Mouse (Mus musculus) small intestine, adult 2 months (tissue): Measurements from ENCODE around the gene Fam214b. TPM values are rescaled to one million over a fixed set of nuclear protein-coding genes. Genes with fewer than 3 reads are reported as not detected.

Experiments used
- H3K27ac ChIP-seq: fragments of 200-500 bp; 2 replicates; pipeline ENCODE4 v1.5.1; 2012; ENCODE audit warnings: low read depth, low read length, control low read depth, inconsistent platforms; ENCODE audit not compliant: insufficient read depth
- H3K27me3 ChIP-seq: fragments of 200-500 bp; 2 replicates; pipeline ENCODE4 v1.6.1; 2012; ENCODE audit warnings: mild to moderate bottlenecking, moderate library complexity, low read length, inconsistent platforms; ENCODE audit not compliant: control insufficient read depth, insufficient read depth
- H3K36me3 ChIP-seq: fragments of 200-500 bp; 2 replicates; pipeline ENCODE4 v1.6.1; 2012; ENCODE audit warnings: mild to moderate bottlenecking, low read length, control low read depth, inconsistent platforms; ENCODE audit not compliant: control insufficient read depth, insufficient read depth
- H3K4me1 ChIP-seq: fragments of 200-500 bp; 2 replicates; pipeline ENCODE4 v1.6.1; 2012; ENCODE audit warnings: low read length, inconsistent platforms, mixed read lengths; ENCODE audit not compliant: control insufficient read depth, insufficient read depth, insufficient read length
- H3K4me3 ChIP-seq: fragments of 200-500 bp; 2 replicates; pipeline ENCODE4 v1.5.1; 2012; ENCODE audit warnings: low read depth, mild to moderate bottlenecking, control low read depth, inconsistent platforms, low read length, moderate library complexity
- CTCF ChIP-seq: fragments of 200-500 bp; IDR thresholded peaks from 2 replicates; pipeline ENCODE4 v1.5.1; 2012; ENCODE audit warnings: low read depth, mild to moderate bottlenecking, control low read depth, inconsistent platforms, low read length, moderate library complexity, mixed read lengths; ENCODE audit not compliant: insufficient replicate concordance, insufficient read length; ENCODE audit errors: extremely low read depth
- POLR2A ChIP-seq: fragments of 200-500 bp; IDR thresholded peaks from 2 replicates; pipeline ENCODE4 v1.6.1; 2012; ENCODE audit warnings: low read depth, mild to moderate bottlenecking, control low read depth, inconsistent platforms, low read length, moderate library complexity
- WGBS: fragments of 180-500 bp; shearing (Covaris S2); methylation state at CpG from one replicate; pipeline ENCODE4 v1.1.7; 2018; 5-methylcytosine and 5-hydroxymethylcytosine counted together
- polyA plus RNA-seq: library from polyadenylated mRNA; depleted of rRNA; stranded (reverse); fragments of >200 nt; gene quantifications from 2 replicates; pipeline ENCODE4 v1.2.3, GENCODE M21; 2012

Fam214b gene
- polyA plus RNA-seq, 1 experiment: 70.5 TPM

GRCm38 (mm10) chr4:43045285-43045658 lies 748 bp downstream of the Fam214b start:
- H3K27me3 ChIP-seq: no peaks in the 10 kb centered on the region
- H3K4me3 ChIP-seq: peak overlapping the region; percentile 99
- peaks cover 19% of the 10 kb centered on the region; the same call in 1 of the 2 replicates for H3K4me1 ChIP-seq
- TF ChIP-seq CTCF: no peak
- TF ChIP-seq POLR2A: no peak
- no peaks in the 10 kb centered on the region for H3K36me3 ChIP-seq
- 3% methylated on average over 13 of the region's 13 CpGs for WGBS
- peak overlapping the region; percentile 58 for H3K27ac ChIP-seq

DNA sequence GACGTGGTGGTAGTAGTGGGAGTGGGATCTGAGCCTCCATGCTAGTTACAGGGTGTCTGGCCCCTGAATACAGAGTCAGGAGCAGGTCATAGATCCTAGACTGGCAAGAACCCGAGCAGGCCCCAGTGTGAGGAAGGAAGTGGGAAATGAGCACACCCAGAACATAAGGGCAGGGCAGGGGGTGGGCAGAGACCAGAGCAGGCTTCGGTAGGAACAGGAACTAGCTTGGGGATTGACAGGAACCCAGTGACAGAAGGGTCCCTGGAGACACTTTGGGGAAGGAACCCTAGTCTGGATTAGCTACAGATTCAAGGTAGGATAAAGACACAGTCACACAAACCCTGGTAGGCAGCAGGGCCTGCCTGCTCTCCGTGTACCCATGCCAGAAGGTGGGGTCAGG lies 1.3 kb downstream of the Fam214b start:
- Histone ChIP-seq H3K27ac (peak overlapping the region; percentile 58), H3K36me3 (no peaks in the 10 kb centered on the region), H3K27me3 (no peaks in the 10 kb centered on the region), H3K4me3 (no peak overlapping the region), H3K4me1 (peaks cover 19% of the 10 kb centered on the region; the same call in 1 of the 2 replicates)
- 15% methylated on average over 4 of the region's 4 CpGs for WGBS
- TF ChIP-seq CTCF (no peak), POLR2A (no peak)

DNA sequence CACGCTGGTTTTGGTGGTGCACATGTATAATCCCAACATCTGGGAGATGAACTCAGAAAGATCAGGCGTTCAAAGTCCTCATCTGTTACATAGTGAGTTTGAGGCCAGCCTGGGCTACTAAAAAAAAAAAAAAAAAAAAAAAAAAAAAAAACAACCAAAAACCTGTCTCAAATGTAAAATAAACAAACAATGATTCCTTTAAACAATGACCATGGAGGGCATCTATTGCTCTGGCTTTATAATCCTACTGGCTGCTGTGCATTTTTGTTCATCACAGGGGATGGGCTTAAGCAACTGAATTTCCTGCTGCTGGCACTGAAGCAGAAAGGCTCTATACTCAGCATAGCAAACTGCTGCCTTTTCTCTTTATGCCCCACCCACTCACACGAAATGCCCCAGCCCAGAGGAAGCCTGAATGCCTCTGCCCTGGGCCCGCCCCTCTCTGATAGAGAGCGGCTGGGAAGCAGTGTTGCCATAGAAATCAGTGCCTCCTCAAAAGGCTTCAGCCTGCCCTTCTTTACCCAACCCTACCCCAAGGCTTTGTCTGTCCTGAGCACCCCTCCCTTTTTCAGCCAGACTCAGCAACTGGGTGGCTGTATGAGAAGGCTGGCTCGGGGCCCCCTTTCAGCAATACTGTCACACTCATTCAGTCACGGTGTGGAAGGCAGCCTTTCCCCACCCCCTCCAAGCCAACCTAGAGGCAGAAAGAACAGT lies 2.2 kb downstream of the Fam214b start:
- no peak for TF ChIP-seq CTCF
- no peaks in the 10 kb centered on the region for H3K27me3 ChIP-seq
- WGBS: 26% methylated on average over 7 of the region's 7 CpGs
- H3K4me3 ChIP-seq: no peak overlapping the region
- peaks cover 20% of the 10 kb centered on the region; the same call in 1 of the 2 replicates for H3K4me1 ChIP-seq
- H3K36me3 ChIP-seq: no peaks in the 10 kb centered on the region
- H3K27ac ChIP-seq: peak overlapping the region; percentile 58; the same call in 1 of the 2 replicates

DNA sequence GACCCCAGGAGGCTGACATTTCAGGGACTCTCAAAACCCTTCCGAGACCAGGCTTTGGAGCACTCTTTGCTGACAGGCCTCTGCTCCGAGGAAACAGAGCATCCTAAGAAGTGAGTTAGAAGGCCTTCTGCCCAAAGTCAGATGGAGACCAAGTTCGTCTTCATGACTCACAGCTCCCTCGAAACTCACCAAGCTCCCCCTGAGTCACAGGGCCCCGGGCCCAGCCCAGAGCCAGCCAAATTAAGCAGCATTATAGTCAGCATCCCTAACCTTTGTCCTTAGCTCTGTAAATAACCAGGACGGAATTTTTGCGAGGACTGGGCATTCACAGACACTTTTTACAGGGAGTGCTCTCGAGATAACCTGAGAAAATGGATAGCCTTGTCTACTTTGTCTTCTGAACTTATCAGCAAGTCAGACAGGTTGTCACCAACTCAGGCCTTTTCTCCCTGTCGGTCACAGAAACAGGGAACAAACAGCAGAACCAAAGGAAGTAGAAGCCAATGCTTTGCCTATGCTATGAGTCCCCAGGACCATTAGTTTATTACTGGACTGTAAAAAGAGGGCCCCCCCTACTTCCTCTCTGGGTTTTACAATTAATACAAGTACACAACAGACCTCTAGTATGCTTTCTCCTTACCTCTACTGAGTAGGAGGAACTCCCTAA lies 5.0 kb downstream of the Fam214b start:
- Histone ChIP-seq H3K4me3 (no peak overlapping the region), H3K4me1 (peaks cover 25% of the 10 kb centered on the region; the same call in 1 of the 2 replicates), H3K36me3 (peaks cover 9% of the 10 kb centered on the region), H3K27me3 (no peaks in the 10 kb centered on the region), H3K27ac (no peak overlapping the region)
- TF ChIP-seq CTCF (no peak), POLR2A (no peak)
- WGBS: 57% methylated on average over 9 of the region's 9 CpGs

DNA sequence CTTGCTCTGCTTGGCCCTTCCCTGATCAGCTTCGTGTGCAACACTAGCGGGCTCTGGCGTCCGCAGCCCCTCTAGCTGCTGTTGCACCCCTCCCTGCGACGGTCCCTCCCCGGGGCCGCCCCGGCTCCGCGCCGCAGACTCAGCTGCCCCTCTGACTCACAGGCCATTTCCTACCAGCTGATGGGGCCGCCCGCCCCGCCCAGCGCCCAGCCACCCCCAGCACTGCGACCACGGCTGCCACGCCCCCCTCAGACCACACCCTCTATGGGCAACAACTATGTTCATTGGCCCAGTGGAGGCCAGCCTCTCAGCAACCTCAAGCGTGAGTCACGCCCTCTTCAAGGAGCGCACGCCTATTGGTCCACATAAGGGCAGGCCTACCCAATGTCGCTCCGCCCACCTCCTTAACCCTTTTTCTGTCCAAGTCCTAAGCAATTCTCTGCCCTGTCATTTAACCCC lies 5.9 kb downstream of the Fam214b start:
- Histone ChIP-seq H3K27ac (peak overlapping the region; percentile 94), H3K4me1 (peaks cover 23% of the 10 kb centered on the region; the same call in 1 of the 2 replicates), H3K27me3 (no peaks in the 10 kb centered on the region), H3K4me3 (peak overlapping the region; percentile 76), H3K36me3 (peaks cover 16% of the 10 kb centered on the region)
- TF ChIP-seq CTCF: no peak
- peak; percentile 83 for TF ChIP-seq POLR2A
- under 1% methylated on average over 25 of the region's 25 CpGs for WGBS

GRCm38 (mm10) chr4:43039609-43040008 lies 6.4 kb downstream of the Fam214b start:
- TF ChIP-seq POLR2A (no peak), CTCF (no peak)
- peaks cover 20% of the 10 kb centered on the region; the same call in 1 of the 2 replicates for H3K4me1 ChIP-seq
- no peaks in the 10 kb centered on the region for H3K27me3 ChIP-seq
- H3K36me3 ChIP-seq: peaks cover 18% of the 10 kb centered on the region
- peak overlapping the region; percentile 76 for H3K4me3 ChIP-seq
- peak overlapping the region; percentile 94 for H3K27ac ChIP-seq
- WGBS: 5% methylated on average over 11 of the region's 11 CpGs
